8 mouse cellular contexts compared by ENCODE assay signal in the genomic region with DNA sequence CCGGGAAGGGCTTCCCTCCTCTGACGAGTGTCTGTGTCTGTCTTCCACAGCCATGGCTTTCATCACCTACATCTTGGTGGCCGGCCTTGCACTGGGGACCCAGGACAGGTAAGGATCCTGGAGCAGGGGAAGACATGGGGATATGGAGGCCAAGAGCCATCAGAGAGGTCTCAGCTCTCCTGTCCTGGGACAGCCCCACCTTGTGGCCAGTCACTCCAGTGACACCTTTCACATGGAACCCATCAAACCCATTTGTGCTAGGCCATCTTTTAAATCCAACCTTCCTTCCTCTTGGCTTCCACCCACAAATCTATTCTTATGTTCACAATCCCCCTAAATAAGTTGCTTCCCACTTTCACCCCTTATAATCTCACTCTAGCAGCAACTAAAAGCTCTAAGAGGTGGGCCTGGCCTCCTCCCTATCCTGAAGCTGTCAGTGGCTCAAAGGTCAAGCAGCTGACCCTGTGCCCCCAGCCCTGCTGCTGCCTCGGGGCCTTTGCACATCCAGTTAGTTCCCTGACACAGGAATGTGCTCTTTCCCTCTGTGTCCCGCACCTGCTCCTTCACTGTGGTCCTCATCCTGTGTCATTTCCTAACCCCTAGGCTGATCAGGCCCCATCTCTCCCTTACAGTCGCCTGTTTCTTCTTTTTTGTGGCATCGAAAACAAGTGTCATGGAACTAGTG. TPM values are rescaled to one million over a fixed set of nuclear protein-coding genes. Genes with fewer than 3 reads are reported as not detected.
DNase-seq lines count a peak whose midpoint lies in the region; ATAC-seq and TF ChIP-seq lines count a peak whose summit lies in the region.

No protein-coding gene starts in this region.

- no peaks in the 10 kb centered on the region for H3K9me3 ChIP-seq in forebrain, embryonic 12.5 days
- no peaks in the 10 kb centered on the region for H3K9me3 ChIP-seq in neural tube, embryonic 15.5 days (replicated peaks)

- H3K4me1 ChIP-seq in thymus, adult 2 months (replicated peaks; ENCODE audit: control insufficient read depth, insufficient read depth, low read length), result peaks cover 17% of the 10 kb centered on the region
- peaks cover 12% of the 10 kb centered on the region for H3K4me1 ChIP-seq in forebrain, embryonic 12.5 days
- 0 out of 2 replicates have a peak, but pooled peaks cover 5% of the 10 kb centered on the region for H3K4me1 ChIP-seq in neural tube, embryonic 15.5 days

- no peaks in the 10 kb centered on the region for H3K27me3 ChIP-seq in thymus, adult 2 months (ENCODE audit: control insufficient read depth, insufficient read depth, low read length)
- peaks cover 29% of the 10 kb centered on the region for H3K27me3 ChIP-seq in forebrain, embryonic 12.5 days
- peaks cover 28% of the 10 kb centered on the region for H3K27me3 ChIP-seq in neural tube, embryonic 15.5 days (replicated peaks)

- H3K36me3 ChIP-seq in thymus, adult 2 months (ENCODE audit: control insufficient read depth, insufficient read depth, low read length), result no peaks in the 10 kb centered on the region
- H3K36me3 ChIP-seq in forebrain, embryonic 12.5 days (replicated peaks), result peaks cover 32% of the 10 kb centered on the region
- peaks cover 23% of the 10 kb centered on the region for H3K36me3 ChIP-seq in neural tube, embryonic 15.5 days

- TF ChIP-seq CTCF in thymus, adult 2 months (IDR thresholded peaks at IDR 0.05; ENCODE audit: borderline replicate concordance, control insufficient read depth, extremely low read depth, insufficient read depth, low read length, poor library complexity), result peak; percentile 31; the same call in 1 of the 2 replicates

- WGBS in thymus, adult 2 months, result 90% methylated on average over 7 of the region's 7 CpGs
- WGBS in forebrain, embryonic 12.5 days, result 94% methylated on average over 7 of the region's 7 CpGs
- WGBS in neural tube, embryonic 15.5 days, result 95% methylated on average over 7 of the region's 7 CpGs

- no peak overlapping the region for H3K4me3 ChIP-seq in thymus, adult 2 months (ENCODE audit: control insufficient read depth, insufficient read depth, low read length)
- no peak overlapping the region for H3K4me3 ChIP-seq in forebrain, embryonic 12.5 days (replicated peaks)
- H3K4me3 ChIP-seq in neural tube, embryonic 15.5 days (replicated peaks), result no peak overlapping the region

- peak; percentile 58 for ATAC-seq in inflammation-experienced regulatory T-cells, adult 6 months
- no peak for ATAC-seq in monocyte, adult 5-6 weeks (replicated peaks; ENCODE audit: insufficient number of reproducible peaks, low FRiP score, low TSS enrichment, poor library complexity, severe bottlenecking)
- no peak for ATAC-seq in forebrain, embryonic 12.5 days (ENCODE audit: low FRiP score)
- no peak for ATAC-seq in neural tube, embryonic 15.5 days (ENCODE audit: low FRiP score)

- no peak overlapping the region for H3K27ac ChIP-seq in thymus, adult 2 months (ENCODE audit: control insufficient read depth, insufficient read depth, low read length)
- H3K27ac ChIP-seq in forebrain, embryonic 12.5 days, result no peak overlapping the region
- no peak overlapping the region for H3K27ac ChIP-seq in neural tube, embryonic 15.5 days (replicated peaks)

- DNase-seq in heart, postnatal 14 days, result peak; percentile 37 to 41
- DNase-seq in heart, adult 8-10 months (ENCODE audit: low spot score), result no peak
- peak; percentile 44 for DNase-seq in thymus, adult 2 months
- DNase-seq in thymus, adult 18-20 months, result no peak

- no peak for TF ChIP-seq POLR2A in thymus, adult 2 months (IDR thresholded peaks at IDR 0.05; ENCODE audit: control insufficient read depth, extremely low read depth, insufficient read depth, low read length, poor library complexity)

- intact Hi-C loops in heart, postnatal 14 days (cut with DNase I), result loop anchor here (5.0 kb wide), 1 partner anchor 118 kb away; a partner anchor contains a TSS

- H3K4me2 ChIP-seq in forebrain, embryonic 12.5 days, result no peak overlapping the region
- no peak overlapping the region for H3K4me2 ChIP-seq in neural tube, embryonic 15.5 days

- H3K9ac ChIP-seq in forebrain, embryonic 12.5 days, result no peak overlapping the region
- no peak overlapping the region for H3K9ac ChIP-seq in neural tube, embryonic 15.5 days (replicated peaks)

RNA-seq across cellular contexts. Expression of a gene that starts 3.4 kb away (rescaled TPM):
- total RNA-seq in heart, postnatal 14 days (2021), result 1 to 10 TPM; 2.0 to 2.2 TPM
- total RNA-seq in heart, adult 8-10 months (2022), result 1 to 10 TPM; 1.7 to 3.9 (median 2.6) TPM
- polyA plus RNA-seq in thymus, adult 2 months (2012; rRNA removed), result 3.6 and 3.7 TPM in 2 replicates
- 1 to 10 TPM in 2 of 3 experiments, under 1 TPM in 1; 0.91 to 1.9 (median 1.7) TPM for polyA plus RNA-seq in inflammation-experienced regulatory T-cells, adult 6 months (2017; shearing (Covaris generic))
- 0.29 to 3.4 TPM in 2 of 3 replicates, not detected in the other for total RNA-seq in monocyte, adult 5-6 weeks (2017)
- polyA plus RNA-seq in forebrain, embryonic 12.5 days (2016; fragmentation: Nextera tagmentation; extraction: Ambion mirVana), result 0.76 and 1.4 TPM in 2 replicates
- 1.4 and 12.8 TPM in 2 replicates for polyA plus RNA-seq in neural tube, embryonic 15.5 days (2015; fragmentation: Nextera tagmentation; extraction: Ambion mirVana)

RNA-seq across cellular contexts. Expression of a gene that starts 6.7 kb away (rescaled TPM):
- total RNA-seq in heart, postnatal 14 days (2021), result 10 to 100 TPM; 62.0 to 68.3 TPM
- 10 to 100 TPM; 66.2 to 78.1 (median 70.0) TPM for total RNA-seq in heart, adult 8-10 months (2022)
- polyA plus RNA-seq in thymus, adult 2 months (2012; rRNA removed), result 143 and 146 TPM in 2 replicates
- 10 to 100 TPM; 56.3 to 68.5 (median 57.1) TPM for polyA plus RNA-seq in inflammation-experienced regulatory T-cells, adult 6 months (2017; shearing (Covaris generic))
- total RNA-seq in monocyte, adult 5-6 weeks (2017), result 3.8 to 11.1 TPM (median 9.8 TPM) in 3 replicates
- polyA plus RNA-seq in forebrain, embryonic 12.5 days (2016; fragmentation: Nextera tagmentation; extraction: Ambion mirVana), result 70.3 and 73.8 TPM in 2 replicates
- polyA plus RNA-seq in neural tube, embryonic 15.5 days (2015; fragmentation: Nextera tagmentation; extraction: Ambion mirVana), result 112 and 113 TPM in 2 replicates

RNA-seq across cellular contexts. Expression of a gene that starts 12.6 kb away (rescaled TPM):
- total RNA-seq in heart, postnatal 14 days (2021), result 1 to 10 TPM; 3.8 to 4.4 TPM
- 1 to 10 TPM; 1.5 to 2.3 (median 2.0) TPM for total RNA-seq in heart, adult 8-10 months (2022)
- polyA plus RNA-seq in thymus, adult 2 months (2012; rRNA removed), result 34.7 and 37.5 TPM in 2 replicates
- 1 to 10 TPM; 1.9 to 4.0 (median 2.0) TPM for polyA plus RNA-seq in inflammation-experienced regulatory T-cells, adult 6 months (2017; shearing (Covaris generic))
- total RNA-seq in monocyte, adult 5-6 weeks (2017), result 3.1 to 8.5 TPM (median 7.3 TPM) in 3 replicates
- polyA plus RNA-seq in forebrain, embryonic 12.5 days (2016; fragmentation: Nextera tagmentation; extraction: Ambion mirVana), result 0.43 and 0.63 TPM in 2 replicates
- 0.54 and 1.4 TPM in 2 replicates for polyA plus RNA-seq in neural tube, embryonic 15.5 days (2015; fragmentation: Nextera tagmentation; extraction: Ambion mirVana)

RNA-seq across cellular contexts. Expression of a gene that starts 31.0 kb away (rescaled TPM):
- total RNA-seq in heart, postnatal 14 days (2021), result under 1 TPM; 0.32 to 0.60 TPM
- total RNA-seq in heart, adult 8-10 months (2022), result under 1 TPM in 3 of 4 experiments, not detected in 1; 0.24 to 0.34 (median 0.25) TPM
- 1.7 and 2.5 TPM in 2 replicates for polyA plus RNA-seq in thymus, adult 2 months (2012; rRNA removed)
- 1 to 10 TPM in 1 of 3 experiments, under 1 TPM in 2; 0.28 to 1.2 (median 0.67) TPM for polyA plus RNA-seq in inflammation-experienced regulatory T-cells, adult 6 months (2017; shearing (Covaris generic))
- 0.85 to 1.6 TPM in 2 of 3 replicates, not detected in the other for total RNA-seq in monocyte, adult 5-6 weeks (2017)
- polyA plus RNA-seq in forebrain, embryonic 12.5 days (2016; fragmentation: Nextera tagmentation; extraction: Ambion mirVana), result 0.78 and 0.87 TPM in 2 replicates
- 1.9 and 4.4 TPM in 2 replicates for polyA plus RNA-seq in neural tube, embryonic 15.5 days (2015; fragmentation: Nextera tagmentation; extraction: Ambion mirVana)

RNA-seq across cellular contexts. Expression of a gene that starts 36.8 kb away (rescaled TPM):
- 10 to 100 TPM; 39.2 to 42.9 TPM for total RNA-seq in heart, postnatal 14 days (2021)
- 10 to 100 TPM; 47.3 to 54.5 (median 53.2) TPM for total RNA-seq in heart, adult 8-10 months (2022)
- polyA plus RNA-seq in thymus, adult 2 months (2012; rRNA removed), result 426 and 460 TPM in 2 replicates
- 10 to 100 TPM; 58.9 to 90.9 (median 63.6) TPM for polyA plus RNA-seq in inflammation-experienced regulatory T-cells, adult 6 months (2017; shearing (Covaris generic))
- total RNA-seq in monocyte, adult 5-6 weeks (2017), result 2.6 to 4.4 TPM (median 4.2 TPM) in 3 replicates
- 42.2 and 45.0 TPM in 2 replicates for polyA plus RNA-seq in forebrain, embryonic 12.5 days (2016; fragmentation: Nextera tagmentation; extraction: Ambion mirVana)
- 62.7 and 140 TPM in 2 replicates for polyA plus RNA-seq in neural tube, embryonic 15.5 days (2015; fragmentation: Nextera tagmentation; extraction: Ambion mirVana)

Comparison
In these comparisons a context has a peak if more than half of its experiments do, and no peak if none do; other contexts are left out.
1. DNase-seq: peak in heart, postnatal 14 days (2 of 2) and thymus, adult 2 months (single experiment); none in heart, adult 8-10 months (single experiment) and thymus, adult 18-20 months (0 of 2).